Mouse (Mus musculus) lung, postnatal 0 days (tissue): ENCODE measurements around the gene Pno1. TPM values are rescaled to one million over a fixed set of nuclear protein-coding genes. Genes with fewer than 3 reads are reported as not detected.
"Not testable (repeated sequence)": the region's sequence is repeated elsewhere in the genome, so short reads cannot be mapped to it uniquely, and the experiment has no call there.

Source experiments
- ATAC-seq: fragments of 200-750 bp; cut with Nextera tagmentation; 2 replicates; pipeline ENCODE4 v1.8.0; 2017; ENCODE audit warnings: moderate library complexity
- DNase-seq: peaks from one replicate; pipeline ENCODE4 v3.0.0-alpha.2; 2016; ENCODE audit warnings: low spot score
- H3K27ac ChIP-seq: fragments of 300-500 bp; sonication (generic); 2 replicates; pipeline ENCODE4 v1.5.1; 2014; ENCODE audit warnings: antibody characterized with exemption, mild to moderate bottlenecking, low read length, mixed read lengths
- H3K27me3 ChIP-seq: fragments of 300-500 bp; sonication (generic); replicated peaks from 2 replicates; pipeline ENCODE4 v1.6.1; 2014; ENCODE audit warnings: low read length, mixed read lengths; ENCODE audit not compliant: insufficient read depth
- H3K36me3 ChIP-seq: fragments of 300-500 bp; sonication (generic); 2 replicates; pipeline ENCODE4 v1.6.1; 2014; ENCODE audit warnings: low read length, mixed read lengths; ENCODE audit not compliant: insufficient read depth
- H3K4me1 ChIP-seq: fragments of 300-500 bp; sonication (generic); 2 replicates; pipeline ENCODE4 v1.6.1; 2014; ENCODE audit warnings: antibody characterized with exemption, low read depth, low read length, mixed read lengths; ENCODE audit not compliant: insufficient read depth
- H3K4me2 ChIP-seq: fragments of 300-500 bp; sonication (generic); replicated peaks from 2 replicates; pipeline ENCODE4 v1.6.1; 2014; ENCODE audit warnings: low read depth, mild to moderate bottlenecking, low read length, moderate library complexity, mixed read lengths
- H3K4me3 ChIP-seq: fragments of 300-500 bp; sonication (generic); 2 replicates; pipeline ENCODE4 v1.5.1; 2014; ENCODE audit warnings: low read depth, low read length
- H3K9ac ChIP-seq: fragments of 300-500 bp; sonication (generic); replicated peaks from 2 replicates; pipeline ENCODE4 v1.6.1; 2014; ENCODE audit warnings: low read depth, mild to moderate bottlenecking
- H3K9me3 ChIP-seq: fragments of 300-500 bp; sonication (generic); 2 replicates; pipeline ENCODE4 v1.6.1; 2016; ENCODE audit warnings: low read length, mixed read lengths
- CTCF ChIP-seq: IDR thresholded peaks from 2 replicates; pipeline ENCODE4 v1.5.1; 2016; ENCODE audit warnings: antibody characterized with exemption, mild to moderate bottlenecking
- EP300 ChIP-seq: IDR thresholded peaks from 2 replicates; pipeline ENCODE4 v1.6.1; 2016; ENCODE audit warnings: antibody characterized with exemption, mild to moderate bottlenecking, control low read depth
- WGBS: fragments of 180-500 bp; shearing (Covaris S2); extraction: QIAGEN DNeasy Blood & Tissue Kit; methylation state at CpG from one replicate; pipeline ENCODE4 v1.1.7; 2014; 5-methylcytosine and 5-hydroxymethylcytosine counted together
- polyA plus RNA-seq: library from polyadenylated mRNA; unstranded; fragments of >200 nt; fragmentation: Nextera tagmentation; extraction: Ambion mirVana; gene quantifications from 2 replicates; pipeline ENCODE4 v1.2.1, GENCODE M21; 2015

The Pno1 gene
- polyA plus RNA-seq = 38.1 and 38.9 TPM in 2 replicates

DNA sequence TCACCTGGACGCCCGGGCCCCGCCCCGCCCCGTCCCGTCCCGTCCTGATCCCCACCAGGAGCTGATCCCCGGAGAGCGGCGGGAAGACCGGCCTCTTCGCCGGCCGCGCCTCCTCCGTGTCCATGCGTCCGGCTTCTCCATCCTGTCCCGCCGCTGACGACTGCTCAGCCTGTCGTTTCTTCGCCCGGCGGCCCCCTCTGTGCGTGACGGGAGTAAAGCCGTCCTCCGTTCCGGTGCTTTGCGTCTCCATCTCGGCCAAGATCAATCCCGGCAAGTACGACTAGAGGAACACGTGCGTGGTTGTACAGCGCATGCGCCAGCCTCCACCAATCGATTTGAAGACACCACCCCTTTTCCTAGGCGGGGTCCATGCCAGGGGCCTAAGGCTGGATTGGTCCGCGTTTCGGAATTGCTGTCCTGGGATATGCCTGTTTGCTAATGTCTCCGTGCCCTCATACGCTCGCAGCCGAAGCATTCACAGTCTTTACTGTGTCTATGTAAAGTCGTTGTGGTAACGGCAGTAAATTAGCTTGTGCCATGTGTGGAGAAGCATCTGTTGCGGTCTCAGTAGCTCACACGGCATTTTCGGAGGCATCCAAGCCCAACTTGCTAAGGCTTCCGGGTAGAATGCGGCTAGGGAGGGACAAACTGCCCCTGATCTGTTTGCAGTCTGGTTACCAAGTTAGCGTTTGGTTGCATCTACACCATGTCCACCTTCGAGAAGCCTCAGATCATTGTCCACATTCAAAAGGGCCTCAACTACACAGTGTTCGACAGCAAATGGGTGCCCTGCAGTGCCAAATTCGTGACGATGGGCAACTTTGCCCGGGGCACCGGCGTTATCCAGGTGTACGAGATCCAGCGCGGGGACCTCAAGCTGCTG, at the start of gene Pno1:
Pno1 (minus strand) TSS at position 311 of the 883 bp plus-strand sequence.
- TF ChIP-seq EP300 (peak; percentile 89), CTCF (no peak)
- Histone ChIP-seq H3K4me3 (peak within 1 kb of the TSS; percentile 75), H3K27me3 (no peaks in the 10 kb centered on the region), H3K9me3 (no peaks in the 10 kb centered on the region), H3K4me2 (peak within 1 kb of the TSS; percentile 64), H3K4me1 (peaks cover 11% of the 10 kb centered on the region), H3K36me3 (no peaks in the 10 kb centered on the region), H3K27ac (peak within 1 kb of the TSS; percentile 57), H3K9ac (peak within 1 kb of the TSS; percentile 76)
- ATAC-seq (peak; percentile 99), DNase-seq (peak; percentile 99)
- under 1% methylated on average over 64 of the region's 65 CpGs for WGBS

DNA sequence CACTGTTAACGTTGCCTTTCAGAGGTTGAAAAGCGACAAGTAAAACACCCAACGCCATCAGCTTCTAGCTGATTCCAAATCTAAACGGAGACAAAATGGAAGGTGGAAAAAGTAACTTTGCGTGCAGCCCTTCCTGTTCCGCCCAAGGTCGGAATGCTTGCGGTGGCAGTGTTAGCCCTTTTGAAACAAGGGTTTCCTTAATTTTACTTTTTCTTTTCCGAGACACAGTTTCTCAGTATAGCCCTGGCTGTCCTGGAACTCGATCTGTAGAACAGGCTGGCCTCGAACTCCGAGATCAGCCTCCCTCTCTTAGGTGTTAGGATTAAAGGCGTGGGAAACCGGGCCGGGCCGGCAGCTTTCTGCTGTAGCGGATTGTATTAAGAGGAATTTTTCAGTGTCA, 46.5 kb upstream of the Pno1 start:
- Histone ChIP-seq H3K4me3 (peak overlapping the region; percentile 98), H3K9me3 (no peaks in the 10 kb centered on the region), H3K36me3 (no peaks in the 10 kb centered on the region), H3K4me2 (peak overlapping the region; percentile 68), H3K4me1 (peaks cover 5% of the 10 kb centered on the region; the same call in 1 of the 2 replicates), H3K9ac (peak overlapping the region; percentile 96), H3K27ac (peak overlapping the region; percentile 94), H3K27me3 (no peaks in the 10 kb centered on the region)
- ATAC-seq (peak; percentile 60), DNase-seq (peak; percentile 69)
- TF ChIP-seq CTCF (no peak), EP300 (no peak)
- WGBS = under 1% methylated on average over 17 of the region's 17 CpGs

DNA sequence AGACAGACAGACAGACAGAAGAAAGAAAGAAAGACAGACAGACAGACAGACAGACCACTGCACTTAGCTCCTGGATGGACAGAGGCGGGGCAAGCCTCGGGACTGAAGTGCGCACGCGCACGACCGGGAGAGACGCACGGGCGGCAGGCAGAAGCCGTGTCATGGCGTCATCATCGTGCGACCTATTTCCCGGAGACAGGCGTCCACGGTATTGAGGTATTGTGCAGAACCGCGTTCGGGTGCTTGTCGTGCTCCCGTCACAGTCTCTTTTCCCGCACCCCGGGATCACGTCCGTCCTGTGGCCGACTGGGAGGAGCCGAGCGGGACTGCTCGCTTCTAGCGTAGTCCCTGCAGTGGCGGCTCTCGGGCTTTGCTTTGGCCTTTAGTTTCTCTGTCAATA, 46.1 kb upstream of the Pno1 start, which contains the start of gene C1d:
C1d (plus strand) TSS at position 137 of the 400 bp plus-strand sequence.
- 1% methylated on average over 33 of the region's 33 CpGs for WGBS
- ATAC-seq = peak; percentile 97
- no peak; the same call in 1 of the 2 replicates for TF ChIP-seq EP300
- no peak for TF ChIP-seq CTCF
- Histone ChIP-seq H3K27ac (peak within 1 kb of the TSS; percentile 94), H3K36me3 (no peaks in the 10 kb centered on the region), H3K4me1 (peaks cover 5% of the 10 kb centered on the region; the same call in 1 of the 2 replicates), H3K9me3 (no peaks in the 10 kb centered on the region), H3K4me2 (peak within 1 kb of the TSS; percentile 68), H3K27me3 (no peaks in the 10 kb centered on the region), H3K9ac (peak within 1 kb of the TSS; percentile 96), H3K4me3 (peak within 1 kb of the TSS; percentile 98)
- DNase-seq = peak; percentile 98

DNA sequence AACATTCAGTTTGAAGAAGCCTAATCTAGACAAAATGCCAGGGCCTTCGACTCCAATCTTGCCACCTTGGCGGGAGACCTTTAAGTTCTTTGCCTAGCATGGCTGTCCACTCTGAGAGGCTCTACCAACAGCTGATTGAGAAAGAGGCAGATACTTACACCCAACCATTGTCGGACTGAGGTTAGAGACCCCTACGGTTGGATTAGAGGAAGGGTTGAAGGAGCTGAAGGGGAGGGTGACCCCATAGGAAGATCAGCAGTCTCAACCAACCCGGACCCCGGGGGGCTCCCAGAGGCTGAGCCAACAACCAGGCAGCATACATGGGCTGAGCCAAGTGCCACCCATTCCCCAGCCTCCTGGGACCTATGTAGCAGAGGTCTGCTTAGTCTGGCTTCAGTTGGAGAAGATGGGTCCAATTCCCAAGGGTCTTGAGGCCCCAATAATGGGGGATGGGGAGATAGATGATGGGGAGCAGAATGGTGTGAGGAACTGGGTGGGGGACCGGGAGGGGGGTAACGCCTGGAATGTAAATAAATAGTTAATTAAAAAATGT, 45.5 kb upstream of the Pno1 start:
- peaks cover 5% of the 10 kb centered on the region; the same call in 1 of the 2 replicates for H3K4me1 ChIP-seq
- TF ChIP-seq EP300 (no peak), CTCF (no peak)
- no peak overlapping the region for H3K27ac ChIP-seq
- DNase-seq (peak; percentile 16), ATAC-seq (peak; percentile 41)
- H3K9ac ChIP-seq = peak overlapping the region; percentile 96; the same call in 1 of the 2 replicates
- H3K36me3 ChIP-seq = no peaks in the 10 kb centered on the region
- peak overlapping the region; percentile 68 for H3K4me2 ChIP-seq
- H3K9me3 ChIP-seq = no peaks in the 10 kb centered on the region
- 58% methylated on average over 8 of the region's 8 CpGs for WGBS
- H3K4me3 ChIP-seq = peak overlapping the region; percentile 98
- H3K27me3 ChIP-seq = no peaks in the 10 kb centered on the region

DNA sequence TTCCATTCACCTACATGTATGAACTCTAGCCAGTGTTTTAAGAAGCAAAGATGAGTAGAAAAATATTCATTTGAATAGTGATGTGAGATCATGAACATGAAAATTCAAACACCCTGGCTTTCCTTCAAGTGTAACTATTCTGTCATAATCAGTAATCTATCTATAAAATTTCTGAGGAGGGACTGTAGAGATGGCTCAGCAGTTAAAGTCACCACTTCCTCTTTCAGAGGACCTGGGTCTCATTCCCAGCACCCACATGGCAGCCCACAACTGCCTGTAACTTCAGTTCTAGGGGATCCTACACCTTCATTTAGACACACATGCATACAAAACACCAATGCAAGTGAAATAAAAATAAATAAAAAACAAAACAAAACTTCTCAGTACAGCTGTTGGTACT, 37.3 kb upstream of the Pno1 start:
- ATAC-seq (no peak), DNase-seq (no peak)
- TF ChIP-seq CTCF (no peak), EP300 (no peak)
- H3K27ac ChIP-seq = no peak overlapping the region
- H3K27me3 ChIP-seq = no peaks in the 10 kb centered on the region
- no peak overlapping the region for H3K4me2 ChIP-seq
- no peak overlapping the region for H3K4me3 ChIP-seq
- no peak overlapping the region for H3K9ac ChIP-seq
- no peaks in the 10 kb centered on the region for H3K4me1 ChIP-seq
- no peaks in the 10 kb centered on the region for H3K9me3 ChIP-seq
- no peaks in the 10 kb centered on the region for H3K36me3 ChIP-seq

DNA sequence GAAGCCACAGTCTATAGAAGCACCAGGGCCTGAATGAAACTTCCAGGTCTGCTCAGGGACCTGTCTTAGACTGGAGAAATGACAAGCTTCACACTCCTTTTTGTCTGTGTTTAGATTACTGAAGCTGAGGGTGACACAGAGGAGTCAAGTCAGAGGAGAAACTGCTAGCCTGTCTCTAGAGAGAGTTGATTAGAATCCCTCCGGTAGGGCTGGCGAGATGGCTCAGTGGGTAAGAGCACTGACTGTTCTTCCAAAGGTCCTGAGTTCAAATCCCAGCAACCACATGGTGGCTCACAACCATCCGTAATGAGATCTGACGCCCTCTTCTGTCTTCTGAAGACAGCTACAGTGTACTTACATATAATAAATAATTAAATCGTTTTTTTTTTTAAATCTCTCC, 27.2 kb upstream of the Pno1 start:
- H3K9me3 ChIP-seq, ATAC-seq, H3K9ac ChIP-seq, H3K36me3 ChIP-seq, DNase-seq, H3K4me1 ChIP-seq, H3K4me2 ChIP-seq, H3K4me3 ChIP-seq, H3K27me3 ChIP-seq, H3K27ac ChIP-seq: not testable (repeated sequence)
- WGBS = 85% methylated on average over 5 of the region's 5 CpGs
